Mouse (Mus musculus) heart, postnatal 4 days (tissue): ENCODE measurements around the gene Gpr162. TPM values are rescaled to one million over a fixed set of nuclear protein-coding genes. Genes with fewer than 3 reads are reported as not detected.
"Not testable (repeated sequence)": the region's sequence is repeated elsewhere in the genome, so short reads cannot be mapped to it uniquely, and the experiment has no call there.

Experiments
- DNase-seq: peaks from one replicate; pipeline ENCODE4 v3.0.0; 2021
- total RNA-seq, 2 experiments: library from RNA; stranded (reverse); gene quantifications; 2 replicates each; pipeline ENCODE4 v1.2.3; 2021

The Gpr162 gene
- total RNA-seq, 2 experiments from 2014 or later, result 5.7 to 7.4 TPM

DNA sequence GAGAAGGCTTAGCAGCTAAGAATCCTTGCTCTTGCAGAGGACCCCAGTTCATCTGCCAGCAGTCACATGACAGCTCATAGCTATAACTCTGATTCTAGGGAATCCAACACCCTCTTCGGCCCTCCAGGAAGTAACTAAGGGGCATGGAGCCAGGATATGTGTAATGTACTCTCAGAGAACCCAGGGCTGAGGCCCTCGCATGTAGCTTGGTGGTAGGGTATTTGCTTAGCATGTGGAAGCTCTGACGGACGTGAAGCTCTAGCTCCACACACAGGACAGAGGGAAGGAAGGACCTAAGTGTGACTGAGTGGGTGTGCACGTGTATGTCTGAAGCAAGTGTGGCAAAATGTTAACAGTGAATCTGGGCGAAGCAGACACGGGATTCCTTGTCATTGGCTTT is 27.4 kb downstream of the Gpr162 start:
- DNase-seq, result no peak

- DNase-seq, result no peak
These were observed 28.3 kb downstream of the Gpr162 start for GRCm38 (mm10) chr6:124835531-124835930.

- DNase-seq, result no peak
These were observed 29.2 kb downstream of the Gpr162 start for GRCm38 (mm10) chr6:124834512-124835081.

GRCm38 (mm10) chr6:124831649-124832048 is 32.1 kb downstream of the Gpr162 start:
- DNase-seq, result no peak

- not testable (repeated sequence) for DNase-seq
These were observed 32.6 kb downstream of the Gpr162 start for GRCm38 (mm10) chr6:124831199-124831598.

DNA sequence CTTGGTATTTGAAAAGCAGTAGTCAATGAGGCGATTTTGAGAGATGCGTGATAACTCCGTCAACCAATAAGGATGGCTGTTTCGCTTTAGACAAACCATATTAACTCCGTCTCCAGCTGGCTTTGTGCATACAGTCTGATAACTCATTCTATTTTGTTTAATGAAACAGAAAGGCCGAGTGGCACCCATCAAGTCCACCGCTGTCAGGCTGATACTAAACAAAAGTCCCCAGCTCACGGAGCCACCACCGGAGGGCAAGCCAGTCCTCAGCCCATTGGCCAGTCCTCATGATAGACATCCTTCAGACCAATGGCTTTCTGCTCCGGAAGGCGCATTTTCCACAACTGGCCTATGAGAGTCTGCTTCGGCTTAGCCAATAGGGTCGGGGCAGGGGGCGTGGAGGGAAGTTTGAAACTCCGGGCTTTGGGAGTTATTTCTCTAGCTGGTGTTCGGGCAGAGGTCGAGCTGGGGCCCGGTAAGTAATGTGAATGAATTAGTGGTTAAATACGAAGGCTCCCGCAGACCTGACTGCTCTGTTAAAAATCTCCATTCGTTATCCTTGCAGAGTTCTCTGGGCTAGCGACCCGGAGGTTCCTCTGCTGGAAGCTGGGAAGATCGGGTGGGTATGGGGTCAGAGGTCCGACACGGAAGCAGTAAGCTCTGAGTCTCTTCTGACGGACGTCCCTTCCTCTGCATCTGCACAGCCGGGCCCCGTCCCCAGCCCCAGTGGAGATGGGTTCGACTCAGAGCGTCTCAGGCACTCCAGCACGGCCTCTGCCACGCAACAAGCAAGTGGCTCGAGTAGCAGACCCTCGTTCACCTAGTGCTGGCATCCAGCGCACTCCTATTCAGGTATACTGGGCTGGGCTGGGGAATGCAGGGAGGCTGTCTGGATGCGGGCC is 33.7 kb downstream of the Gpr162 start:
- peak; percentile 94 for DNase-seq

- peak; percentile 98 for DNase-seq
These were observed 34.6 kb downstream of the Gpr162 start, which contains the start of the genes Usp5 and Cdca3 for GRCm38 (mm10) chr6:124828868-124829798. Usp5 (minus strand) TSS chr6:124829484. Cdca3 (plus strand) TSS chr6:124829547.

DNA sequence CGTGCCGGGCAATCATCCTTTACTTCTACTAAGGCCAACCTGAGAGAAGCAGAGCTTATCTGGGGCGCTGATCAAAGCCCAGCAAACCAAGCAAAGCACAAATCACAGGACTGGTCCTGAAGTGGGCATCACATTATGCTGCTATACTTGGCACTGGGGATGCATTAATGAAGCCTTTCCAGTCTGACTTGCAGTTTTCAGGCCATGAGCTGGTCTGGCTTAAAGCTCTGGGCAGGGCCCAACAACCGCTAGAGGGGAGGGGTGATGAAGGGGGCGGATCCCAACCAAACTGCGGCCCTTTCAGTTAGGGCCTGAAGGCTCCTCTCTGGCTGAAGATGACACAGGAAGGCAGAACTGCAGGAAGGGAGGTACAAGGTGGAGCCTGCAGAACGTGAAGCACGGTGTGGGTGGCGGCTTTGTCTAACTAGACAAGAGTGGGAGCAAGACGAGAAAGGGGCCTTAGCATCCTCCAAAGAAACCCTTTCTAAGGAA is 35.6 kb downstream of the Gpr162 start:
- DNase-seq, result peak; percentile 48

DNA sequence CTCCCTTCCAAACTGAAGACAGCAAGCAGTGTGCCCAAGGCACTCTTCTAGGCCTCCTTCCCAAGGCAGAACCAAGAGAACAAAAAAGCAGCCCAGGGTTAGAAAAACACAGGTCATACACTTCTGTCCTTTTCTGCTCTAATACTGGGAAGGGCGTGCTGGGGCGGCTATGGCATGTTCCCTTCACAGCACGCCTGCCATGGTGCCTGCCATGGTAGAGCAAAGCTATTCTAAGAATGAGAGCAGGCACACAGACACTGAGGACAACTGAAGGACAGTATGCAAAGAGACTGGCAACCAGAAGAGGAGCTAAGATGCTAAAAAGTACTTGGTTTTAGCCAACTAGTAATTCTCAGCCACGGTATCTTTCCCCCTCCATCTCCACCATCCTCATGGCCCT is 41.7 kb downstream of the Gpr162 start:
- DNase-seq, result no peak

GRCm38 (mm10) chr6:124820891-124821290 is 42.9 kb downstream of the Gpr162 start:
- DNase-seq, result no peak

DNA sequence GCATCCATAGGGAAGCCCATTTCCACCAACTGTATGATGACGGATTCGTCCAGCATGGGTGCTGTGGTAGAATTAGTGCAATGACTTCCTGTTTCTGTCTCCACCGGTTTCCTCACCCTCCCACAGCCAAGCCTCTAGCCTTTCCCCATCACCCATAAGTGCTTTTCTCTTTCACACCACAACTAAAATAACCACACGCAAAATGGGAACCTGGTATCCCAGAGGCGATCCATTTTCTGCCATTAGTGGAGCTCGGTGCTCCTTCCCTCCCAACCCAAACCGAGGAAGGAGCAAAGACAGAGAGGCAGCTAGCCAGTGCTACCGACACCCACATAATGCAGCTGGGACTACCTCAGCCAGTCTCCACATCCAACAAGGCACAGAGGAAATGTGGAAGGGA is 45.8 kb downstream of the Gpr162 start:
- DNase-seq, result no peak

DNA sequence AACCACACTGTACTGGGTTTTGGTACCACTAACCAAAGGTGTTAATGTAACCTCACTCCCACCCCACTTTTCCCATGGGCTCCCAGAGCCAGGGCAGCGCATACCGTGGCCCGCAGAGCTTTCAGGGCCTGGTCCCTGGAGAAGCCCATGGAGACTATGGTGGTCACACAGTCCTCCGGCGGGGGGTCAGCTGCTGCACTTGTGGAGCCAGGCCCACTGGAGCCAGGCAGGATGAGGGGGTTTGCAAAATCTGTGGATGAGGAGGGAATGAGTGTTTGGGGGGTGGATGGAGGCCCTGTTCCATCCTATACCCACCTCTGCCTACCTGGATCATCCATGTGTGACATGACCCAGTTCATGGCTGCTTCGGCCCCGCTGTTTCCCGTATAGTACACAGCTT is 46.2 kb downstream of the Gpr162 start:
- no peak for DNase-seq

- DNase-seq, result no peak
These were observed 46.7 kb downstream of the Gpr162 start for GRCm38 (mm10) chr6:124817125-124817524.

DNA sequence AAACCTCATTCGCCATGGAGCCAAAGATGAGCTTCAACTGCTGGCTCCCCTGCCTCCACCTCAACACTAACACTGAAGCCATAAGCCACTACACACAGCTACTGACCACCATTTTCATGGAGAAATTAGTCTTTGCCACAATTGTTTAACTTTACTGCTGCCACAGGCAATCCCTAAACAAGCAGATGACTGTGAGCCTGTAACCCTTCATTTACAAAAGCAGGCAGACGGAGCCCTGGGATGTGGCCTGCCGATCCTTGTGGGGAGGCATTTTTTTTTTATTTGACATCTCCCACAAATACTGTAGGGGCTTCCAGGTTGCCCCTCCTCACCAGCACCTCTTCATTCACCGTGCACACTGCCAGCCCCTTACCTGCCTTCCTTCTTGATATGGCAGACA is 47.2 kb downstream of the Gpr162 start:
- no peak for DNase-seq

- no peak for DNase-seq
These were observed 48.7 kb downstream of the Gpr162 start for GRCm38 (mm10) chr6:124814858-124815774.

- DNase-seq, result peak; percentile 38
These were observed 49.3 kb downstream of the Gpr162 start for GRCm38 (mm10) chr6:124814448-124814847.

- peak; percentile 95 for DNase-seq
These were observed 49.9 kb downstream of the Gpr162 start, which contains the start of gene Tpi1 for GRCm38 (mm10) chr6:124813933-124814332. Tpi1 (minus strand) TSS chr6:124814296.

DNA sequence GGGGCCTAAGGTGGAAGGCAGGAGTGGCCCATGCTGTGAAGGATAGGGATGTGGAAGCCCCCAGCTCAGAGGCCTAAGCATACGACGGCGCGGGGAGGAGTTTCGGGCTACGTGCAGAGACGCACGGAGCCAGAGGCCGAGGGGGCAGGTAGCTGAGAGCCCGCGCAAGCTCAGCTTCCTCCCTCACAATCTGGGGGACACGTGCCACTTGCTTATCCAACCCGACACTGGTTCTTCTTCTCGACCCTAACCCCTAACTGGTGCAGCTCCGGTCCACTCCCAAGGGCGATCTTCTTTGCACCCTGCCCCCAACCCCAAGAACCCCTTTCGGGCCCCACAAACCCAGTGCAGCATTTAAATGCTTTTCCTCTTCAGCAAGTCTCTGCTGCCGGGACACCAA is 50.3 kb downstream of the Gpr162 start:
- peak; percentile 77 for DNase-seq

GRCm38 (mm10) chr6:124812848-124813247 is 50.9 kb downstream of the Gpr162 start:
- DNase-seq, result no peak

GRCm38 (mm10) chr6:124811701-124812560 is 51.9 kb downstream of the Gpr162 start:
- DNase-seq, result no peak

- DNase-seq, result no peak
These were observed 52.4 kb downstream of the Gpr162 start for GRCm38 (mm10) chr6:124811403-124811665.
